10 mouse cellular contexts compared by ENCODE assay signal in the genomic region with DNA sequence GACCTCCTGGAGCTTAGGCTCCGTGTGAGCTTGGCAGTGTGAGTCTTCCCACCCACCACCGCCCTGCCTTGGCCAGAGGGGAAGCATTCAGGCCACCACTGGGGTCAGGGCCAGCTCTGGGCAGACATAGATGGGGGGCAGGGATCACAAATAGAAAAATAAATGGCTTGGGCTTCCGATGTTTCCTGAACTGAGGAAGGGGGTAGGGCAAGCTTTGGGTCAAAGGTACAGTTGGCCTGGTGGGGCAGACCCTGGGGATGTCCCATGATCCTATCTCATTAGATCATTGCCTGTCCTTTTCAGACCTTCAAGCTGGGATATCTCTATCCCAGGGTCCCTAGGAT. TPM values are rescaled to one million over a fixed set of nuclear protein-coding genes. Genes with fewer than 3 reads are reported as not detected.
A peak's percentile ranks its signal among the peaks of the same experiment; 100 is the strongest.
DNase-seq lines count a peak whose midpoint lies in the region; ATAC-seq and TF ChIP-seq lines count a peak whose summit lies in the region.
"Had no signal": no experiment of that assay in that cellular context is flagged by ENCODE, and none has a peak within 500 bp of the region (broad histone marks: within the 10 kb centered on the region; RNA-seq: fewer than 3 reads in every experiment).

No protein-coding gene starts in this region.

- 51% methylated on average over 3 of the region's 3 CpGs for WGBS in intestine, embryonic 15.5 days
- WGBS in intestine, postnatal 0 days, result 56% methylated on average over 3 of the region's 3 CpGs
- 60% methylated on average over 3 of the region's 3 CpGs for WGBS in intestine, embryonic 16.5 days
- WGBS in lung, embryonic 14.5 days, result 46% methylated on average over 3 of the region's 3 CpGs
- 53% methylated on average over 3 of the region's 3 CpGs for WGBS in midbrain, embryonic 14.5 days

- 0 out of 2 replicates have a peak overlapping the region, but pooled peaks have one; percentile 20 for H3K27ac ChIP-seq in intestine, embryonic 15.5 days
- no peak overlapping the region for H3K27ac ChIP-seq in intestine, postnatal 0 days (ENCODE audit: low read depth, low read length)
- H3K27ac ChIP-seq in intestine, embryonic 16.5 days (ENCODE audit: low read length), result peak overlapping the region; percentile 6; the same call in 1 of the 2 replicates
- H3K27ac ChIP-seq in lung, embryonic 14.5 days (ENCODE audit: low read depth), result peak overlapping the region; percentile 56; the same call in 1 of the 2 replicates
- no peak overlapping the region for H3K27ac ChIP-seq in midbrain, embryonic 14.5 days (replicated peaks; ENCODE audit: low read depth, low read length)

- no peak for TF ChIP-seq CTCF in intestine, postnatal 0 days (IDR thresholded peaks at IDR 0.05; ENCODE audit: low read depth)
- TF ChIP-seq CTCF in lung, embryonic 14.5 days (IDR thresholded peaks at IDR 0.05; ENCODE audit: low read depth), result no peak

- DNase-seq in adrenal gland, adult 2 months, result peak; percentile 66
- DNase-seq in adrenal gland, postnatal 25 days, result no peak
- no peak for DNase-seq in lung, embryonic 14.5 days
- DNase-seq in spleen, postnatal 14 days (ENCODE audit: low spot score in 2 of 2), result no peak
- DNase-seq in midbrain, embryonic 14.5 days, result no peak

- no peak overlapping the region for H3K4me3 ChIP-seq in intestine, embryonic 15.5 days (replicated peaks)
- no peak overlapping the region for H3K4me3 ChIP-seq in intestine, postnatal 0 days (ENCODE audit: low read depth, low read length)
- no peak overlapping the region for H3K4me3 ChIP-seq in intestine, embryonic 16.5 days (ENCODE audit: low read length)
- no peak overlapping the region for H3K4me3 ChIP-seq in lung, embryonic 14.5 days (ENCODE audit: low read depth, low read length)
- no peak overlapping the region for H3K4me3 ChIP-seq in midbrain, embryonic 14.5 days (replicated peaks; ENCODE audit: low read depth, low read length)
- H3K4me3 ChIP-seq: limb, embryonic 12.5 days; midbrain, embryonic 12.5 days had no signal

- no peaks in the 10 kb centered on the region for H3K9me3 ChIP-seq in intestine, embryonic 15.5 days
- H3K9me3 ChIP-seq in intestine, postnatal 0 days (ENCODE audit: control insufficient read depth), result no peaks in the 10 kb centered on the region
- no peaks in the 10 kb centered on the region for H3K9me3 ChIP-seq in intestine, embryonic 16.5 days (ENCODE audit: control insufficient read depth, low read length)
- no peaks in the 10 kb centered on the region for H3K9me3 ChIP-seq in lung, embryonic 14.5 days (ENCODE audit: low read depth, low read length)
- no peaks in the 10 kb centered on the region for H3K9me3 ChIP-seq in midbrain, embryonic 14.5 days (ENCODE audit: control insufficient read depth, low read length)
- H3K9me3 ChIP-seq: limb, embryonic 12.5 days; midbrain, embryonic 12.5 days had no signal

- no peak overlapping the region for H3K9ac ChIP-seq in intestine, embryonic 15.5 days
- H3K9ac ChIP-seq in intestine, postnatal 0 days (ENCODE audit: low read depth, low read length), result no peak overlapping the region
- no peak overlapping the region for H3K9ac ChIP-seq in intestine, embryonic 16.5 days (ENCODE audit: low read depth, low read length)
- no peak overlapping the region for H3K9ac ChIP-seq in lung, embryonic 14.5 days
- H3K9ac ChIP-seq in midbrain, embryonic 14.5 days (replicated peaks; ENCODE audit: low read length), result no peak overlapping the region
- H3K9ac ChIP-seq: limb, embryonic 12.5 days had no signal

- peaks cover 26% of the 10 kb centered on the region for H3K27me3 ChIP-seq in intestine, embryonic 15.5 days (replicated peaks)
- H3K27me3 ChIP-seq in intestine, postnatal 0 days (replicated peaks; ENCODE audit: control insufficient read depth, insufficient read depth, low read length), result peaks cover 40% of the 10 kb centered on the region
- H3K27me3 ChIP-seq in intestine, embryonic 16.5 days (replicated peaks; ENCODE audit: control insufficient read depth, insufficient read depth, low read length), result peaks cover 25% of the 10 kb centered on the region
- H3K27me3 ChIP-seq in lung, embryonic 14.5 days (ENCODE audit: insufficient read depth, low read length), result peaks cover 2% of the 10 kb centered on the region; the same call in 1 of the 2 replicates
- H3K27me3 ChIP-seq in midbrain, embryonic 14.5 days (ENCODE audit: control insufficient read depth, insufficient read depth, low read length), result peaks cover 9% of the 10 kb centered on the region

- no peaks in the 10 kb centered on the region for H3K36me3 ChIP-seq in intestine, embryonic 15.5 days
- H3K36me3 ChIP-seq in intestine, postnatal 0 days (ENCODE audit: control insufficient read depth, insufficient read depth), result no peaks in the 10 kb centered on the region
- H3K36me3 ChIP-seq in intestine, embryonic 16.5 days (ENCODE audit: control insufficient read depth, insufficient read depth, low read length), result no peaks in the 10 kb centered on the region
- H3K36me3 ChIP-seq in lung, embryonic 14.5 days (ENCODE audit: insufficient read depth), result no peaks in the 10 kb centered on the region
- no peaks in the 10 kb centered on the region for H3K36me3 ChIP-seq in midbrain, embryonic 14.5 days (ENCODE audit: control insufficient read depth, insufficient read depth, low read length)
- H3K36me3 ChIP-seq: limb, embryonic 12.5 days; midbrain, embryonic 12.5 days had no signal

- ATAC-seq in intestine, embryonic 15.5 days, result no peak
- ATAC-seq in intestine, postnatal 0 days, result no peak
- no peak for ATAC-seq in intestine, embryonic 16.5 days
- no peak for ATAC-seq in lung, embryonic 14.5 days (ENCODE audit: insufficient read depth)
- ATAC-seq in midbrain, embryonic 14.5 days (ENCODE audit: low FRiP score, low TSS enrichment), result no peak

- no peak overlapping the region for H3K4me2 ChIP-seq in intestine, embryonic 15.5 days (replicated peaks)
- H3K4me2 ChIP-seq in intestine, postnatal 0 days (replicated peaks; ENCODE audit: low read depth), result no peak overlapping the region
- H3K4me2 ChIP-seq in intestine, embryonic 16.5 days (ENCODE audit: low read depth, low read length), result no peak overlapping the region
- H3K4me2 ChIP-seq in lung, embryonic 14.5 days, result no peak overlapping the region
- H3K4me2 ChIP-seq in midbrain, embryonic 14.5 days (ENCODE audit: low read length), result no peak overlapping the region
- H3K4me2 ChIP-seq: limb, embryonic 12.5 days; midbrain, embryonic 12.5 days had no signal

- H3K4me1 ChIP-seq in intestine, embryonic 15.5 days (replicated peaks), result peaks cover 14% of the 10 kb centered on the region; the same call in 1 of the 2 replicates
- H3K4me1 ChIP-seq in intestine, postnatal 0 days (replicated peaks; ENCODE audit: control insufficient read depth, insufficient read depth, low read length), result 0 out of 2 replicates have a peak, but pooled peaks cover 6% of the 10 kb centered on the region
- peaks cover 13% of the 10 kb centered on the region for H3K4me1 ChIP-seq in intestine, embryonic 16.5 days (ENCODE audit: control insufficient read depth, insufficient read depth, low read length)
- peaks cover 12% of the 10 kb centered on the region; the same call in 1 of the 2 replicates for H3K4me1 ChIP-seq in lung, embryonic 14.5 days (ENCODE audit: insufficient read depth)
- peaks cover 14% of the 10 kb centered on the region for H3K4me1 ChIP-seq in midbrain, embryonic 14.5 days (ENCODE audit: control insufficient read depth, insufficient read depth, low read length)

RNA-seq across cellular contexts. Expression of a gene that starts 2.4 kb away (rescaled TPM):
- total RNA-seq in adrenal gland, adult 2 months (2021), result 1 to 10 TPM; 6.6 to 7.8 TPM
- 10.1 and 10.6 TPM in 2 replicates for polyA plus RNA-seq in adrenal gland, adult 2 months (2012; rRNA removed)
- total RNA-seq in adrenal gland, postnatal 25 days (2021), result 11.6 and 14.7 TPM in 2 replicates
- polyA plus RNA-seq in intestine, embryonic 15.5 days (2015; fragmentation: Nextera tagmentation; extraction: Ambion mirVana), result 14.9 and 15.7 TPM in 2 replicates
- polyA plus RNA-seq in intestine, postnatal 0 days (2015; fragmentation: Nextera tagmentation; extraction: Ambion mirVana), result 6.8 and 8.0 TPM in 2 replicates
- 15.1 and 16.4 TPM in 2 replicates for polyA plus RNA-seq in intestine, embryonic 16.5 days (2015; fragmentation: Nextera tagmentation; extraction: Ambion mirVana)
- 22.5 and 25.7 TPM in 2 replicates for polyA plus RNA-seq in lung, embryonic 14.5 days (2014; fragmentation: Nextera tagmentation; extraction: Ambion mirVana)
- 37.4 and 44.9 TPM in 2 replicates for polyA plus RNA-seq in midbrain, embryonic 14.5 days (2014; fragmentation: Nextera tagmentation; extraction: Ambion mirVana)

RNA-seq across cellular contexts. Expression of a gene that starts 6.3 kb away (rescaled TPM):
- 10 to 100 TPM; 20.3 to 34.7 TPM for total RNA-seq in adrenal gland, adult 2 months (2021)
- polyA plus RNA-seq in adrenal gland, adult 2 months (2012; rRNA removed), result 164 and 223 TPM in 2 replicates
- 39.0 and 40.4 TPM in 2 replicates for total RNA-seq in adrenal gland, postnatal 25 days (2021)
- polyA plus RNA-seq in intestine, embryonic 15.5 days (2015; fragmentation: Nextera tagmentation; extraction: Ambion mirVana), result 28.0 and 29.0 TPM in 2 replicates
- 24.7 and 28.5 TPM in 2 replicates for polyA plus RNA-seq in intestine, postnatal 0 days (2015; fragmentation: Nextera tagmentation; extraction: Ambion mirVana)
- 28.9 and 30.1 TPM in 2 replicates for polyA plus RNA-seq in intestine, embryonic 16.5 days (2015; fragmentation: Nextera tagmentation; extraction: Ambion mirVana)
- 55.4 and 64.7 TPM in 2 replicates for polyA plus RNA-seq in lung, embryonic 14.5 days (2014; fragmentation: Nextera tagmentation; extraction: Ambion mirVana)
- polyA plus RNA-seq in midbrain, embryonic 14.5 days (2014; fragmentation: Nextera tagmentation; extraction: Ambion mirVana), result 10.6 and 16.3 TPM in 2 replicates

RNA-seq across cellular contexts. Expression of a gene that starts 16.1 kb away (rescaled TPM):
- total RNA-seq in adrenal gland, adult 2 months (2021), result 10 to 100 TPM; 21.4 to 31.1 TPM
- 61.2 and 67.3 TPM in 2 replicates for polyA plus RNA-seq in adrenal gland, adult 2 months (2012; rRNA removed)
- 20.3 and 31.7 TPM in 2 replicates for total RNA-seq in adrenal gland, postnatal 25 days (2021)
- polyA plus RNA-seq in intestine, embryonic 15.5 days (2015; fragmentation: Nextera tagmentation; extraction: Ambion mirVana), result 37.4 and 39.4 TPM in 2 replicates
- polyA plus RNA-seq in intestine, postnatal 0 days (2015; fragmentation: Nextera tagmentation; extraction: Ambion mirVana), result 11.3 and 12.7 TPM in 2 replicates
- 36.1 and 39.6 TPM in 2 replicates for polyA plus RNA-seq in intestine, embryonic 16.5 days (2015; fragmentation: Nextera tagmentation; extraction: Ambion mirVana)
- polyA plus RNA-seq in lung, embryonic 14.5 days (2014; fragmentation: Nextera tagmentation; extraction: Ambion mirVana), result 91.3 and 93.8 TPM in 2 replicates
- polyA plus RNA-seq in midbrain, embryonic 14.5 days (2014; fragmentation: Nextera tagmentation; extraction: Ambion mirVana), result 57.0 and 72.9 TPM in 2 replicates

RNA-seq across cellular contexts. Expression of a gene that starts 20.5 kb away (rescaled TPM):
- not detected for total RNA-seq in adrenal gland, adult 2 months (2021)
- not detected in 2 replicates for polyA plus RNA-seq in adrenal gland, adult 2 months (2012; rRNA removed)
- total RNA-seq in adrenal gland, postnatal 25 days (2021), result not detected in 2 replicates
- polyA plus RNA-seq in intestine, embryonic 15.5 days (2015; fragmentation: Nextera tagmentation; extraction: Ambion mirVana), result not detected in 2 replicates
- not detected in 2 replicates for polyA plus RNA-seq in intestine, postnatal 0 days (2015; fragmentation: Nextera tagmentation; extraction: Ambion mirVana)
- not detected in 2 replicates for polyA plus RNA-seq in intestine, embryonic 16.5 days (2015; fragmentation: Nextera tagmentation; extraction: Ambion mirVana)
- polyA plus RNA-seq in lung, embryonic 14.5 days (2014; fragmentation: Nextera tagmentation; extraction: Ambion mirVana), result not detected in 2 replicates
- polyA plus RNA-seq in midbrain, embryonic 14.5 days (2014; fragmentation: Nextera tagmentation; extraction: Ambion mirVana), result not detected in 2 replicates
- polyA plus RNA-seq: limb, embryonic 12.5 days; midbrain, embryonic 12.5 days had no signal

RNA-seq across cellular contexts. Expression of a gene that starts 20.9 kb away (rescaled TPM):
- total RNA-seq in adrenal gland, adult 2 months (2021), result under 1 TPM in 1 of 2 experiments, not detected in 1; 0.55 TPM
- 0.47 TPM in 1 of 2 replicates, not detected in the other for polyA plus RNA-seq in adrenal gland, adult 2 months (2012; rRNA removed)
- total RNA-seq in adrenal gland, postnatal 25 days (2021), result not detected in 2 replicates
- 1.3 and 3.1 TPM in 2 replicates for polyA plus RNA-seq in intestine, embryonic 15.5 days (2015; fragmentation: Nextera tagmentation; extraction: Ambion mirVana)
- 0.26 and 0.55 TPM in 2 replicates for polyA plus RNA-seq in intestine, postnatal 0 days (2015; fragmentation: Nextera tagmentation; extraction: Ambion mirVana)
- polyA plus RNA-seq in intestine, embryonic 16.5 days (2015; fragmentation: Nextera tagmentation; extraction: Ambion mirVana), result 2.2 and 3.0 TPM in 2 replicates
- not detected in 2 replicates for polyA plus RNA-seq in lung, embryonic 14.5 days (2014; fragmentation: Nextera tagmentation; extraction: Ambion mirVana)
- polyA plus RNA-seq in midbrain, embryonic 14.5 days (2014; fragmentation: Nextera tagmentation; extraction: Ambion mirVana), result not detected in 2 replicates
- polyA plus RNA-seq: midbrain, embryonic 12.5 days had no signal

Comparison
In these comparisons a context has a peak if more than half of its experiments do, and no peak if none do; other contexts are left out.
1. H3K27ac ChIP-seq: peak in intestine, embryonic 15.5 days (single experiment), intestine, embryonic 16.5 days (single experiment) and lung, embryonic 14.5 days (single experiment); none in intestine, postnatal 0 days (single experiment) and midbrain, embryonic 14.5 days (single experiment).